Mouse (Mus musculus) hematopoietic stem cell, adult 5-6 weeks (primary cell): ENCODE results near the gene Timm9. TPM values are rescaled to one million over a fixed set of nuclear protein-coding genes. Genes with fewer than 3 reads are reported as not detected.

Source experiments
- ATAC-seq, 2 experiments: fragments of 125-278 bp in 1 of 2; replicated peaks in 1 of 2; 2 replicates each; pipeline ENCODE4 v1.8.0; 2016 to 2017; ENCODE audit warnings: inconsistent platforms in 2 of 2, mild to moderate bottlenecking in 2 of 2, moderate number of reproducible peaks in 2 of 2, low read depth in 1 of 2, moderate TSS enrichment in 1 of 2; ENCODE audit not compliant: low FRiP score in 2 of 2, poor library complexity in 2 of 2, severe bottlenecking in 2 of 2, insufficient read depth in 1 of 2, low TSS enrichment in 1 of 2
- total RNA-seq: library from RNA; stranded (forward); fragments of 172-1452, 232-1000 nt; gene quantifications from 2 replicates; pipeline ENCODE4 v1.2.3, GENCODE M21; 2017

Gene Timm9
- total RNA-seq: 44.6 and 49.0 TPM in 2 replicates

DNA sequence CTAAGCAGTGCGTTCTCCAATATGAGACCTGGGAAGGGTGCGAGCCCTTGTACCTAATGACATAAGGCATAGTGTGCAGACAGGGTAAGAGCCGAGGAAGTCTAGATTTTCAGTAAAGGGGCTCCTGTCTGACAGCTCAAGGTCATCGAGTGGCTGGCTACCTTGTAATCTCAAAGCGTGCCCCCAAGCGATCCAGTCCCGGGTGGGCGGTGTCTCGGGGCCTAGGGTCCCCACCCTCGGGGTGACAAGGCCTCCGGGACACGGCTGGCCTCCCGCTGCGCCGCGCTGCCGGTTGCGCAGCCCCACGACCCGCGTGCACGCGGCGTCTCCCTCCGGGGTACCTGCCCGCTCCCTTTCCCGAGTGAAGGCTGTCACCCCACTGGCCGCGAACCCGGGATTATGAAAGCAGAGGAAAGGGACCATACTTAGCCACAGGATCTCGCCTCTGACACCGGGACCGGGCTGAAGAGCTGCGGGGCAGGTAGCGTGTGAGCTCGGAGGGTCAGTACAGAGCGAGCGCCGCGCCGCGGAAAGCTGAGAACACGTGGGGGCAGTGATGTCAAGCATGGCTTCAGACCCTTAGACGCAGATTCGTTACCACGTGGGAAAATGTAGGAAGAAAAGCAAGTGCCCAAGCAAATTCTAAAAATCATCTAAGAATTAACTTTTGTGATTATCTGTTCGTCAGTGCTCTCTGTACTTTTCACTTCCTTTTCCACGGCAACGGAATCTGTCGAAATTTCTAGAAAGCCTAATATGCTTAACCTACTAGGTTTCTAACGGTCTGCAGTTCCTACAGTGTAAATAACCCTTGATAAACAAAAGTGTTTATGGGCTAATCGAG, at the start of gene Timm9, which contains the start of gene 2700049A03Rik:
Gene Timm9 (minus strand): TSS at position 555 of the 844 bp plus-strand sequence.
Gene 2700049A03Rik (plus strand): TSS at position 719 of the 844 bp plus-strand sequence.
- peak; percentile 80 to 85 for ATAC-seq

- no peak for ATAC-seq
Measured at GRCm38 (mm10) chr12:71184396-71184795, 47.9 kb upstream of the Timm9 start.

DNA sequence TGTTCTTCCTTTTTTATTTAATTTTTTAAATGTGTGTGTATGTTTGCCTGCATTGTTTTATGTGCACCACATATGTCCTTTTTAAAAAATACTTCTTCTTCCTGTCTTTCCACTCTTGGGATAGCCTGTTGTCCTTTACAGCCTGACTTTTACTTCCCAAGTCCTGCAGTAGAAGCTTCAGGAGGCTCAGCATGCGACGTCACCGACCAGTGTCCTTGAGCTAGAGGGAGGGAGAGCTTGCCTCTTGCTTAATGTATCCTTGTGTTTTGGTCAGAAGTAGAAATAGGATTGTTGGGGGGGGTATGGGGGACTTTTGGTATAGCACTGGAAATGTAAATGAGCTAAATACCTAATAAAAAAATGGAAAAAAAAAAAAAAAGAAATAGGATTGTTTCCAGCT, 47.3 kb upstream of the Timm9 start:
- ATAC-seq: no peak

- ATAC-seq: no peak
Measured at GRCm38 (mm10) chr12:71169911-71170310, 33.4 kb upstream of the Timm9 start.

DNA sequence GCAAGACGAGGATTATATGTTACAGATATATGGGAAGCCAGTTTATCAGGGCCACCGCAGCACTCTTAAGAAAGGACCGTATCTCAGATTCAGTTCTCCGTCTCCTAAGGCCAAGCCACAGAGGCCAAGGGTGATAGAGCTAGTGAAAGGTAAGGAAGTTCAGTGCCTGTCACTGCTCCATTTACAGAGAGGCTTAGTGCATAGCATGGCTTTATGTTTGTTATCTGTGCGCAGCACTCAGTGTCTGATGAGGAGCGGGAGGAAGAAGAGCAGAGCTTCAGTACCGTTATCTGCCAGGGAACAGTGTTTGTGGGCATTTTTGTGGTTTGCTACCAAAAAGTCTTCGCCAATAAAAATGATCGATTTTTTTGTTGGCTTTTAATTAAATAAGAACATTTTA, 27.9 kb upstream of the Timm9 start:
- ATAC-seq: peak in 1 of 2 experiments; percentile 64; a peak in 2 of 4 replicates

DNA sequence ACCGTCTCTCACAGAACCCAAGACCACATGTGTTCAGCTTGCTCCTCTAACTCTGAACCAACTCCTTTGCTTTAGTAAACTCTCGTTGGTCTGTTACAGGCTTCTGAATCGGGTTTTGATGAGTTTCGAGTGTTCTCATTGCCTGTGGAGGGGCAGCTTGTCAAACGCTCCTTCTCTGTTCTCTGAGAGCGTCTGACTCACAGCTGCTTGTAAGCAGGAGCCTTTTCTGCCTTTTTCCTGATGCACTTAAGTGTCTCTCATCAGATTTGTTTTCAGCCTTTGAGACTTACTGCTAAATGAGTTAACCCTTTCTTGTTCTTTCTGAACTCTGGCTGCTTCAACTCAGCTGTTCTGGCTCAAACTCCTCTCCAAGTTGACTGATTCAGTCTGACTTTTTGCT, 21.5 kb upstream of the Timm9 start:
- ATAC-seq: no peak

DNA sequence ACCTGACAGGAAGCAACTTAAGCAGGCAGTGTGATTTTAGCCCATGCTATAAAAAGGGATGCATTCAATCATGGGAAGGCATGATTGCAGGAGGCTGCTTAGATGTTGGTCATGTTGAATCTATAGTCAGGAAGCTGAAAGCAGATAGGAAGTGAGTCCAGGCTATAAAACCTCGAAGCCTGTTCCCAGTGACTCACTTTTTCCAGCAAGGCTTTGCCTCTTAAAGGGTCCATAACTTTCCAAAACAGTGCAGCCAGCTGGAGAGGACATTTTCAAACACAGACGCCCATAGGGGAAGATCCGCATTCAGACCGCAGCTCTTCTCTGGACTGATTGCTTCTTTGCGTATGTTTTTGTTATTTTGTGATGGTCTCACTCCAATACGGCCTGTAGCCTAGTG, 18.5 kb upstream of the Timm9 start:
- no peak for ATAC-seq

- ATAC-seq: no peak
Measured at GRCm38 (mm10) chr12:71150167-71150566, 13.7 kb upstream of the Timm9 start.

DNA sequence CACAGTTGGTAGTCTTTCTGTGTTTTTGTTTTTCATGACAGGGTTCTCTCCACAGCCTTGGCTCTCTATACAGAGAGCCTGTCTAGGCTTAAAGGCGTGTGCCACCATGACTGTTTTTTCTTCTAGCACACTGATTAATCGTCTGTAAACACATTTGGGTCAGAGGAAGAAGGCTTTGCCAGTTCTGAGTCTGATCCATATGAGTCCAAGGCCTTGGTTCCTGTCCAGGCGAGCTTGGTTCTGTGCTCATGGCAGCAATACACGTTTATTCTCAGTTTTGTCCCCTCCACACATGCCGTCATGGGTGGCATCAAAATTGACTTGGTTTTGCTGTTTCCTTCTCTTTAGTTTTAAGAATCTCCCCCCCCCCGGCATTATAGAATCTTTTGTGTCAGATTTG, 13.0 kb upstream of the Timm9 start:
- no peak for ATAC-seq

DNA sequence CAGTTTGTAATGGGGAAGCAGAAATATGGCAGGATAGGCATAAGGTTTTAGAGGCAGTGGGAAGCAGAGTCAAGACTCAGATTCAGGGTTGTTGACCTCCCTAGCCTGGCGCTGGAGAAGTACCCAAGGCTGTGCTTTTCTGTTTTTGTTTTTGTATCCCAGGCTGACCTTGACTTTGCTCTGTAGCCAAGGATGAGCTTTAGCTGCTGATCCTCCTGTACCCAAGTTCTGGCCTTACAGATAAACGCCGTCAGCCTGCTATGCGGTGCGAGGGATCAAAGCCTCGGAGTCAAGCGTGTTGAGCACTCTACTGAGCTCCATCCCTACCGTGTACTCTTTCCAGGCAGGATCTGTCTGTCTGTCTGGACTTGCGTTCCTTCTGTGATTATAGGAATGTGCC, 12.3 kb upstream of the Timm9 start:
- ATAC-seq: no peak

GRCm38 (mm10) chr12:71147641-71148040, 11.2 kb upstream of the Timm9 start:
- peak; percentile 53 to 56; a peak in 3 of 4 replicates for ATAC-seq

GRCm38 (mm10) chr12:71141189-71141588, 4.7 kb upstream of the Timm9 start:
- no peak for ATAC-seq

DNA sequence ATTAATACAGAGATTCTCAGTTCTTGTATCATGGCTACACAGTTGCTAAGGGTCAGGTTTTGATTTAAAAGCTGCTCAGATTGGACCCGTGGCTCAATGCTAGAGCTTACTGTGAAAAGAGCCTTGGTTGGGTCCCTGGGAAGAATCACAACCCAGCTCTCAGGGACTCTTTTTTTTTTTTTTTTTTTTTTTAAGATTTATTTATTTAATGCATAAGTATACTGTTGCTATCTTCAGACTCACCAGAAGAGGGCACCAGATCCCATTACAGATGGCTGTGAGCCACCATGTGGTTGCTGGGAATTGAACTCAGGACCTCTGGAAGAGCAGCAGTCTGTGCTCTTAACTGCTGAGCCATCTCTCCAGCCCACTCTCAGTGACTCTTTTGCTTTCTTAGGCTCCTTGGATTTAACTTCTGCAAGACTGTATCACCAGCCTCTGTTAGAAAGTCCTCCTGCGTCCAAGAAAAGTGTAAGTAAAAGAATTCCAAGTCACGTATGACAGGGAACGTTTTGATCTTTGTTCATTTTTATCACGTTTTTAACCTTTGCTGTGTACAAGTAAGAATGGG, 2.9 kb upstream of the Timm9 start:
- ATAC-seq: no peak

GRCm38 (mm10) chr12:71137686-71138085, 1.2 kb upstream of the Timm9 start:
- ATAC-seq: no peak

GRCm38 (mm10) chr12:71136974-71137491, 549 bp upstream of the Timm9 start:
- ATAC-seq: peak; percentile 80 to 87

GRCm38 (mm10) chr12:71135581-71135980, 903 bp downstream of the Timm9 start:
- ATAC-seq: no peak

DNA sequence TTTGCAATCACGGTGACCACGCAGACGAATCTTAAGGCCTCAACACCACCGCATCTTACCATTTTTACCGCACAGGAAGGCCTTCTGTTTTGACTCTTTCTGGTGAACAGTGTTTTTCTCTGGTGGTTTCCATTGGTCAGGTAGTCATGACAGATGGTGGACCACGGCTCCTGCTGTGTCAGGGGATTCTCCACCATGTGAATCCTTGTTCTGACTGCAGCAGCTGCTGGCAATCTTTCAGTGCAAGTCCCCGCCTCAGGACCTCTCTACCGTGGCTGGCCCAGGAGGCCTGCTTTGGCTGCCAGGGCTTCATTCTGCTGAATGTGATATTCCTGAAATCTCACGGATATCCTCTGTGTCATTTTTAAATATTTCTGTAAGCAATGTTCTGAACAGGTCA, 13.2 kb downstream of the Timm9 start:
- ATAC-seq: no peak

DNA sequence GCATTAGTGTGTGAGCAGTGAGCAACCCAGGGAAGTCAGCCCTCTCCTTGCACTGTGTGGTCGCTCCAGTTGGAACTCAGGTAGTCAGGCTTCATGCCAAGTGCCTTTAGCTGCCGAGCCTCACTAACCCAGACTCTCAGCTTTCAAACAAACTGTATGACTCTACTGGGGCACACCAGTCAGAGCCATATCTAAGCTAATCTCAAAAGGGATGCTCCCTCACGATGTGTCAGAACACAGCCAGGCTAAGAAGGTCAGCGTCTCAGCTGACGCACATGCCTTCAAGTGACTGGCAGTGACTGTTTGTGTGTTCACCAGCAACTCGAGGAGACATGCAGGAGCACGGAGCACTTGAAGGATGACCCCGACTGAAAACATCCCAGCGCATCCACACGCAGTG, 13.8 kb downstream of the Timm9 start:
- no peak for ATAC-seq
